Mouse (Mus musculus) stomach, postnatal 0 days (tissue): ENCODE measurements around the gene Kalrn.

Experiments
- CTCF ChIP-seq: IDR thresholded peaks from 2 replicates; pipeline ENCODE4 v1.5.1; 2016; ENCODE audit warnings: antibody characterized with exemption, low read depth, mild to moderate bottlenecking, moderate library complexity
- EP300 ChIP-seq: optimal IDR thresholded peaks from 2 replicates; pipeline ENCODE3; 2016; ENCODE audit warnings: antibody characterized with exemption

DNA sequence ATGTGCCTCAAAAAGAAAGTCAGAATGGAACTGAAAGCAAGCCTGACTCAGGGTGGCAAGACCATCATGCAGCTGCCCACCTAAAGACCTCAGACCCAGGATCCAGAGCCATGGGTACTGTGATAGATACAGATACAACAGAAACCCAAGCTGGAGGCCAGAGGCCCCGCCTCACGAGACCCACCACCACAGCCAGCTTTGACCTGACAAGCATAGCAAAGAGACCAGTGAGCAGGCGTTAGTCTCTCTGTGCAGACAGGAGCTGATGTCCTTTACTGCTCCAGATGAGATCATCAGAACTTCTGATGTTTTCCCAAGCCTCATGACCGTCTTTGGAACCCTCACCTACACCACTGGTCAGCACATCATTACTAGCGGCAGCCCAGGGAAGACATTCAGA is 85.5 kb downstream of the Kalrn start:
- no peak for TF ChIP-seq CTCF
- no peak for TF ChIP-seq EP300
